Comparison of ENCODE assay signal across 8 mouse cellular contexts in the genomic region with DNA sequence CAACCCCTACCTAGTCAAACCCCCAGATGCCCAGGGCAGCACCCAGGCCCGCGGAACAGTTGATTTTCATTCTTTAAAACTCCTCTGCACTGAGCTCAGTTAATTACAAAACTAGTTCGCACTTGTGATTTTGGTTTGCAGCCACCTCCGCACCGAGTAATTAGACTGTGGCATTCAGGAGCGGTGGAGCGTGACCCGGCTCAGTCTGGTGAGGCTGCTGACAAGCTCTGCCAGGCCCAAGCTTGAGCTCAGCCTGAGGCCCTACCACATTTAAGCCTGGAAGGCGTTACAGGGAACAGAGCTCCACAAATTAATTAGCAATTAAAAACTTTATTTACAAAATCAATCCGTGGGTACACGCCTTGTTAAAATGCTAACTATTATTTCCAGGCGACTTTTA.
DNase-seq lines count a peak whose midpoint lies in the region; ATAC-seq lines count a peak whose summit lies in the region.

No protein-coding gene starts in this region.

- intact Hi-C loops in heart, postnatal 36 days (cut with DNase I), result no loop called here

- ATAC-seq in frontal cortex, adult (ENCODE audit: low TSS enrichment), result 0 out of 2 replicates have a peak, but pooled peaks have one; percentile 31

- peak; percentile 22 for DNase-seq in heart, adult 11 months
- DNase-seq in heart, postnatal 36 days, result no peak
- peak; percentile 61 to 81 for DNase-seq in kidney, postnatal 36 days
- DNase-seq in retina, embryonic 14.5 days (ENCODE audit: low spot score), result peak; percentile 79
- DNase-seq in spleen, postnatal 4 days (ENCODE audit: low spot score in 2 of 2), result no peak
- DNase-seq in yolk sac, embryonic 10.5 days (ENCODE audit: low spot score), result no peak
- DNase-seq in T-cell, adult 2 months (ENCODE audit: low spot score), result no peak

Comparison
In these comparisons a context has a peak if more than half of its experiments do, and no peak if none do; other contexts are left out.
1. DNase-seq: peak in heart, adult 11 months (single experiment), kidney, postnatal 36 days (2 of 2) and retina, embryonic 14.5 days (single experiment); none in heart, postnatal 36 days (0 of 2), spleen, postnatal 4 days (0 of 2), yolk sac, embryonic 10.5 days (single experiment) and T-cell, adult 2 months (single experiment).